Mouse (Mus musculus) frontal cortex, postnatal 10 days (tissue): ENCODE measurements around the gene Vwa2.
A peak's percentile ranks its signal among the peaks of the same experiment; 100 is the strongest.

Source experiments
- DNase-seq, 2 experiments: peaks; one replicate each; pipeline ENCODE4 v3.0.0; 2022; ENCODE audit warnings: low spot score in 2 of 2, mixed read lengths in 1 of 2

Gene Vwa2

DNA sequence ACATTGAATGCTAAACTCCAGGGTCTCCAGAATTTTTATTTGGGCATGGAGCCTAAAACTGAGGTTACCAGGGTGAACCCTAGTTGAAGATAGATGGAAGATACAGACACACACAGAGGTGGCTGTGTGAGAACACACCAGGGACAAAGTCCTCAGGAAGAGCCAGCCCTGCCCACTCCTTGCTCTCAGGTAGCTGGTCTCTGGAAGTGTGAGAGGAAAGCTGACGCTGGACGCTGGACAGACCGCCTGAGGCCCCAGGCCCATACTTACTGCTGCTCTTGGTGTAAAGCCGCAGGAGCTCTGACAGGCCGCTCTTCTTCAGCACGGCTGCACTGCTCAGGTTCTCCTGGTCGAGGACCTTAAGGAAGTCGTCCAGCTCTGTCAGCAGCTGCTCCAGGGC is 75.8 kb downstream of the Vwa2 start:
- no peak for DNase-seq

- no peak for DNase-seq
Observed at GRCm38 (mm10) chr19:56950818-56951217, 76.8 kb downstream of the Vwa2 start.

DNA sequence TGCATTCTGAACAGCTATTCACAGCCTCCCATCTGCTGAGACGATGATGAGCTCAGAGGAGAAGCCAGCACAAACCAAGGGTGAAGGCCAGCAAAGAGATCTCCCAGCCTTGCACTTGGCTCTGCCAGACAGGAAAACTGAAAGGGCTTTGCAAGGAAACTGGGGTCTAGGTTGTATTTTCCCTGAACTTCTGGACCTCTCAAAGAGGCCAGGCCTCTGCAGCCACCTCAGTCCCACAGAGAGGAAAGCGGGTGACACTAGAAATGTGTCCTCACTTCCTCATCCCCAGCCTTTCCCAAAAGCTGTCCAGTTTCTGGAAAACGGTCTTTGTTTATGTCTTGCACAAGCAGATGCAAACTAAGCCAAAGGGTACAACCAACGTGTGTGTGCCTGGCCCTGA is 79.8 kb downstream of the Vwa2 start:
- DNase-seq: no peak

DNA sequence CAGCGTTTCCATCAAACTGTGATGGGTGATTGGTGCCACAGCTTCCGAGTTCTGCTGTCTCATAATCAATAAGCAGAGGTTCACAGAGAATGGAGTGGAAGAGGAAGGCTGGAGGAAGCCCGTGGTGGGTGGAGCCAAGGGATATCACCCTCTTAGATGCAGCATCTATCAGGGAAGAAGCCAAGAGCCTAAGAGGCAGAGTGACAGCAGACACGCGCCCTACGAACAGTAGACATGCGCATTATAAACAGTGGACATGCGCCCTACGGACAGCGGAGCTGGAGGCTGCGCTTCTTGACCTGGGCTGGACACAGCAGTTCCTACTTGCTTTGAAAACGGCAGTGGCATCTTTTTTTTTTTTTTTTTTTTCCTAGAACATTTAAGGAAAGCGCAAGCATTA is 80.8 kb downstream of the Vwa2 start:
- DNase-seq: no peak

DNA sequence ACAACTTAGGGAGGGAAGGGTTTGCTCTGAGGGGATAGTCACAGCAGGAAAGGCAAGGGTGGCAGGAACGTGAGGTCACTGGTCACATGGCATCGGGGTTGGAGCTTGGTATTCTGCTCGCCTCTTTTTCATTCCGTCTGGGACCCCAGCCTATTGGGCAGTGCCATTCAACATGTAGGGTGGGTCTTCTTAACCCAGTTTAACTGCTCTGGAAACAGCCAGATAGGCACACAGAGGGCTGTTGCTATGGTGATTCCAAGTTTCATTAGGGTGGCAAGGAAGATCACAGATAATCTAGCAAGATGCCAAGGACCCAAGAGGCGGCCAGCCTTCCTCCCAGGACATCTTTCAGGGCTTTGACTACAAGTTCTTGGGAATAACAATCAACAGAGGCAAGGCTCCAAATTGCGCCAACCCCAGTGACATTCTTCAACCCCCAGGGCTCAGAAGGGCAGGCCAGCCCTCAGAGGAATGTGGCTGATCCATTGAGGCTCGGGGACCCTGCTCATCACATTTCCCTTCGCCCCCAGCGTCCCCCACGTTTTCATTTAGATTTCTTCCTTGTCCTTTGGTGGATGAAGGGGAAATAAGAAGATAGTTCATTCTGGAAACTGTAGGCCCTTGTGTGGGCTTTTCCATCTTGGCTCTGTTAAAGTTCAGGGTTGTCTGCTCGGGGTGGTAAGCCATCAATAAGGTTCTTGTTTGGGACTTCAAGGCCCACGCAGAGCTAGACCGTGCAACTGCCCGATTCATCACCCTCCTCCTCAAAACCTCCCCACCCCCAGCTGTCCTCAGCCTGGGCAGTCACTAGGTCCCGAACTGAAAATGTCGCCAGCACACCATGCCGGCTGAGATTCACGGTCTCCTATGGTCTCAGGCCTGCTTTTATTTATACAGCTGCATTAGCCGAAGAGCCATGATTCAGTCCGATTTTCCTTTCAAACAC is 81.8 kb downstream of the Vwa2 start:
- peak; percentile 24 to 33 for DNase-seq

GRCm38 (mm10) chr19:56958011-56958410 is 84.0 kb downstream of the Vwa2 start:
- DNase-seq: no peak

DNA sequence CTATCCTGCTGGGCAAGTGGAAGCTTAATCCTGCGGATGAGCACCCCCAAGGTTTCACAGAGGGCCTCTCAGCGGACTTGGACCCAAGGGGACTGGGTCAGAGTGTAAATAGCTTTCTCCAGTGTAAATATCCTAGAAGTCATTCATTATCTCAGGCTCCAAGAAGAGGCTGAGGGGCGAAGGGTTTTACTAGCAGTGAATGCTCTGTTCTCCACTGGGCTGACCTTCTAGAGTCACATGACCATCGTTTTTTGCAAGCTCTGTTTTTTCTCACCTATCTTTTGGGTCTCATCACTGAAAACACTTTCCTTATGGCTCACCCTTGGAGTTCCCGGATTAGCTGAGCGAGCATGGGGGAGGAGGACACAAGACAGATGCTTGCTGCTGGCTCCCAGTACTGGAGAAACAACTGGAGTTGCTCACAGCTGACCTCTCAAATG is 84.6 kb downstream of the Vwa2 start:
- no peak for DNase-seq

- DNase-seq: no peak
Observed at GRCm38 (mm10) chr19:56959057-56959456, 85.0 kb downstream of the Vwa2 start.

GRCm38 (mm10) chr19:56959601-56960000 is 85.6 kb downstream of the Vwa2 start:
- no peak for DNase-seq
